Mouse (Mus musculus) cerebellum, adult (tissue): ENCODE results near the gene Ugt1a10.
"Not testable (repeated sequence)": the region's sequence is repeated elsewhere in the genome, so short reads cannot be mapped to it uniquely, and the experiment has no call there.

Experiments
- ATAC-seq: cut with Nextera tagmentation; 2 replicates; pipeline ENCODE4 v1.9.2; 2017; ENCODE audit warnings: mild to moderate bottlenecking, moderate library complexity, mixed read lengths; ENCODE audit not compliant: insufficient number of reproducible peaks, low FRiP score, low TSS enrichment

The Ugt1a10 gene

GRCm38 (mm10) chr1:88212341-88213045, 157.3 kb downstream of the Ugt1a10 start:
- no peak for ATAC-seq

DNA sequence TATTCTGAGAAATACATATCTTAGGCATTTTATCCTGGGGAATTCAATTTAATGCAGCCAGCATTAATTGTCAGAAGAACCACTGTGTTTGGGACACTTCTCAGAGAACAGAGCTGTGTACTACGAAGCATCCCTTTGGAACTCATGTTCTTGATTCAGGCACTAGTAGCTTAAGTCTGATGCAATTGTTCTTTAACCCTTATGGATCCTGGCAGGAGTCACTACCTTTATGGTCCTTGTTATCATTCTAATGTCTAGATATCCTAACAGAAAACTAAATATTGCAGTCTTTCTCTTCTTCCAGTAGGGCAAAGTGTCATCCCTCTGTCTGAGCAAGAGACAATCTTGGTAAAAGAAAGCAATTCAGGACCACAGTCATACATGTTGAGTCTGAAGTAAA, 157.9 kb downstream of the Ugt1a10 start:
- ATAC-seq = no peak

DNA sequence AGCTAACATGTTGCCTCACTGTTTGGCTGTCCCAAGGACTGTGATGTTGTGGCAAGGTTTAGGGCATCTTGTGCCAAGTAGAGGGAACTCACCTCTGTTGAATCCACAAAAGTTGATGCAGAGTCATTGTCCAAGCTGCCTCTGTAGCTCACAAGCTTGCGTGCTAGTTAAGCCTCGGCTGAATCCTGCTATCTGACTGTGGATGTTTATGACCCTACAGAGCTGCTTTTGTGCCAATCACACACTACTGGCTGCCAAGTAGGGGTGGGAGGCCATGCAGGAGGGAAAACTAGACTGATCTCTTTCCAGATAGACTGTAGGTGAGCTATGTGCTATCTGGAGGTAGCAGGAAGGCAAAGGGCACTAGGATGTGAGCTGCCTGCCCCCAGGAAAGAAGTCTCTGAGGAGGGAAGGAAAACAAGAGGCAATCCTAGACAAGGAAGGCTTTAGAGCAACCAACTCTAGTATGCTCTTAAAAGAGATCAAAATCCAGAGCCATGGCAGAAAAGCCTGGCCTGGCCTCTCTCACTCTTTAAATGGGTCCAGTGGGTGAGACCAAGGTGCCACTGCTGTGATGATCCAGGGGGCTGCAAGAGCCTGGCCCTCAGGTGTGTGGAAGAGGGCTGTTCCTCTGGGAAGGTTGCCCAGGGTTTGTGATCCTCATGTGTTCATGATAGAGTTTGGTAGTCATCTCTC, 158.7 kb downstream of the Ugt1a10 start:
- ATAC-seq = 0 out of 2 replicates have a peak, but pooled peaks have one; percentile 8

DNA sequence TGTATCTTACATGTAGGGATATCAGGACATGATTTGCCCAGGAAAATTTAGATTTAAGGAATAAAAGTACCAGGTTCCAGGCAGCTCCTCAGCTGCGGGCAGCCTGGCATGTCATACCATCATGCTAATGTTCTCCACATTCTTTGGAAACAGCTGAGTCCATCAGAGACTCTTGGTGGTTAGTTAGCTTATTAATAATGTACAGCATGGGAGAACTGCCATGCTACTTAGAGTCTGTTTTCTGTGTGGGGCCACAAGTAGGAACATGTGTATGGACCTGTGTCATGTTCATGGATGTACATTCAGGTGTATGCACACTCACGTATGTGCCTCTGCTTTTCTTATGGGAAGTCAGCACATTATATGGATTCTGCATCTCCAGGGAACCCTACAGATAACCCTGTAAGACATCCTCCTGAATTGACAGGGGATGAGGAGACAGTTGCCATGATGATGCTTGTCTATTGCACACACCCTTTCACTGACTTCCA, 159.3 kb downstream of the Ugt1a10 start:
- ATAC-seq = 0 out of 2 replicates have a peak, but pooled peaks have one; percentile 0

GRCm38 (mm10) chr1:88215466-88216380, 160.5 kb downstream of the Ugt1a10 start:
- no peak for ATAC-seq

GRCm38 (mm10) chr1:88216551-88216950, 161.4 kb downstream of the Ugt1a10 start:
- no peak for ATAC-seq

GRCm38 (mm10) chr1:88217144-88217543, 162.0 kb downstream of the Ugt1a10 start:
- no peak for ATAC-seq

GRCm38 (mm10) chr1:88217576-88217975, 162.4 kb downstream of the Ugt1a10 start:
- ATAC-seq = no peak

DNA sequence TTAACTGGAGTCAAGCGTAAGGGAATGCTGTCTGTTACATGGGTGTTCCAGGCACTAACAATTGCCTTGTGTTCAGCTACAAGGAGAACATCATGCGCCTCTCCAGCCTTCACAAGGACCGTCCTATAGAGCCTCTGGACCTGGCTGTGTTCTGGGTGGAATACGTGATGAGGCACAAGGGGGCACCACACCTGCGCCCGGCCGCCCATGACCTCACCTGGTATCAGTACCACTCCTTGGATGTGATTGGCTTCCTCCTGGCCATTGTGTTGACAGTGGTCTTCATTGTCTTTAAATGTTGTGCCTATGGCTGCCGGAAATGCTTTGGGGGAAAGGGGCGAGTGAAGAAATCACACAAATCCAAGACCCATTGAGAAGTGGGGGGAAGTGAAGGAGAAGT, 162.9 kb downstream of the Ugt1a10 start:
- ATAC-seq = no peak

- no peak for ATAC-seq
These were observed 163.4 kb downstream of the Ugt1a10 start for GRCm38 (mm10) chr1:88218591-88218990.

DNA sequence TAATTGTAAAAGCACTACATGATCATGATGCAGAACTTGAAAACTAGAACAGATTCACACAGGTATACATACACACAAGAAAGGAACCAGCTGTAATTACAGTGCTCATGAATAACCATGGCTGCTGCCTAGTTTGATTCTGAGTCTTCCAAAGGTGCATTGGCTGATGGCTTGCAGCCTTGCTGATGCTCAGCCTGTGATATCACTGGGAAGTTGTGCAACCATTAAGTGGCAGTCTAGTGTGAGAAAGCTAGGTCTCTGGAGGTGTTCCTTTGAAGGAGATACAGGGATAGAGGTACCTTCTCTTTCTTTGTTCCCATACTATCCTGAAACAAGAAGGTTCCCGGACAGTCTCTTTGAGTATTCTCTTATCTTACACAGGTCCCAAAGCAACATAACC, 163.9 kb downstream of the Ugt1a10 start:
- ATAC-seq = no peak

DNA sequence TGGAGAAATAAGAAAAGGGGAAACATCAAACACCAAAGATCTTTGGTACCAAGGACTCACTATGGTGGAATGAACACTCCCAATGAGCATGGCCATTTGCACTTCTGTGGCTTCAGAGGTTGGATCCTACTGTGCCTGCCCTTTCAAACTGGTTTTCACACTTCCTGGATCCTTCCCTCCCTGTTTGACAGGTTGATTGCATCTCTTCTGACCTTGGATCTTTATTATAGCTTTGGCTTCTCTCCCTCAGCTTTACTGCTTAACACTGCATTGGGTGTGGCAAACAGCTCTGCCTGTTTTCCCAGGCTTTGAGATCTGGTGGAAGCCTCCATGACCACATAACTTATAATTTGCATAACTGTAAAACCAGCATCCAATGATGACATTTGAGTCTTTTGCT, 165.1 kb downstream of the Ugt1a10 start:
- ATAC-seq = no peak

GRCm38 (mm10) chr1:88222216-88222615, 167.0 kb downstream of the Ugt1a10 start:
- no peak for ATAC-seq

DNA sequence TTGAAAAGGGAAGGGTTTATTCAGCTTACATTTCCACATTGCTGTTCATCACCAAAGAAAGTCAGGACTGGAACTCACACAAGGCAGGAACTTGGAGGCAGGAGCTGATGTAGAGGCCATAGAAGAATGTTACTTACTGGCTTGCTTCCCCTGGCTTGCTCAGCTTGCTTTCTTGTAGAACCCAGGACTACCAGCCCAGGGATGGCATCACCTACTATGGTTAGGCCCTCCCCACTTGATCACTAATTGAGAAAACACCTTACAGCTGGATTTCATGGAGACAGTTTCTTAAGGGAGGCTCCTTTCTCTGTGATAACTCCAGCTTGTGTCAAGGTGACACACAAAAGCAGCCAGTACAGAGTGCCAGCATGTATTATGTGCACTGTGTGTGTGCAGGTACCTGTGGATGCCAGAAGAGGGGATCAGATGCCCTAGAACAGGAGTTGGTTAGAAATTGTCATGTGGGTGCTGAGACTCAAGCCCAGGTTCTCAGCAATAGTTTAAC, 167.9 kb downstream of the Ugt1a10 start:
- ATAC-seq = not testable (repeated sequence)

DNA sequence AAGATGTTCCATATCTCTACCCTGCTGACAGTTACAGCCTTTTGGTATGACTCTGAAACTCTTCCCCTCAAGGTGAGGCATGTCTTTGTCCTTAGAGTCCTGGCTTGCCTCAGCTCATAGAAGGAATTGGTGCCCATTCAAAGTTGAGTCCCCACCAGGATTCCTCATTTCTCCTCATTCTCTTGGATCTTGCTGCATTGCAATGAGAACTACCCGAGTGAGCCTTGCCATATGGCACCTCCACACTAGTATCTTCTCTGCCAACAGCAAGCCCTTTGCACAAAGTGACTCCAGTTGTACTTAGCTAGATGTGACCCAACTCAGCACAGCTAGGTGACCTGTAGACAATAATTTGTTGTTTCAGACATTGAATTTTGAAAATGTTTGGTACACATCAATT, 168.4 kb downstream of the Ugt1a10 start:
- ATAC-seq = no peak

DNA sequence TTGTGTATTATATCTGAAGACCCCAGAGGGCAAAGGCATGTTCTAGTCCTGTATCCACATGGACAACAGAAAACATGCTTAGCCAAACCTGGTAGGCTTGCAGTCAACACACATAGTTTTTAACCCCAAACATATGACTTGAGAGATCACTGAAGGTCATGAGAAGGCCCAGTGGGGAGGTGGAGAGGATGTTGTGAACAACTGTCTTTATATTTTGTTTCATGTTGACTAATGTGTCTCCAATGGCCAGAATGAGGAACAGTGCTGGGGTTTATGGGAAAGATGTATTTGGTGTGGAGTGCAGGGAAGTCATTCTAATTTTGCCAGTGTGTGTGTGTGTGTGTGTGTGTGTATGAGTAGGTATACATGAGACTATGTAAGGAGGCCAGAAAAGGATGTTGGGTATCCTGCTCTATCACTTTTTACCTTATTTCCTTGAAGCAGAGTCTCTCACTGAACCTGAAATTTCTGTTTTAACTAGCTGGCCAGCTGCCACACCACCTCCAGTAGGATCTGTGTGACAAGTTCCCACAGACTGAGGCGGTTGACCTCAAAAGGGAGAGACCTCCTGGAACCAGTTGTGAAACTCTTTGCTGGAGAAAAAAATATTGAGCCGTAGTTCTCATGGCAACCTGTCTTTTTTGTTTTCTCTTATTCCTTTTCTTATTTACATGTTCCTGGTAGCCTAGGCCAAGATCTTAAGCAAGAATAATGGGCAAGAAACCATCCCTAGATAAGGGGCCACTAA, 169.0 kb downstream of the Ugt1a10 start:
- ATAC-seq = no peak

- not testable (repeated sequence) for ATAC-seq
These were observed 170.1 kb downstream of the Ugt1a10 start for GRCm38 (mm10) chr1:88225301-88225700.

GRCm38 (mm10) chr1:88225741-88226140, 170.6 kb downstream of the Ugt1a10 start:
- no peak for ATAC-seq

- ATAC-seq = no peak
These were observed 171.6 kb downstream of the Ugt1a10 start, which contains the start of gene Mroh2a for GRCm38 (mm10) chr1:88226670-88227379. Mroh2a (plus strand) TSS chr1:88226986.
